Comparison of ENCODE assay signal across 8 mouse cellular contexts in the genomic region with DNA sequence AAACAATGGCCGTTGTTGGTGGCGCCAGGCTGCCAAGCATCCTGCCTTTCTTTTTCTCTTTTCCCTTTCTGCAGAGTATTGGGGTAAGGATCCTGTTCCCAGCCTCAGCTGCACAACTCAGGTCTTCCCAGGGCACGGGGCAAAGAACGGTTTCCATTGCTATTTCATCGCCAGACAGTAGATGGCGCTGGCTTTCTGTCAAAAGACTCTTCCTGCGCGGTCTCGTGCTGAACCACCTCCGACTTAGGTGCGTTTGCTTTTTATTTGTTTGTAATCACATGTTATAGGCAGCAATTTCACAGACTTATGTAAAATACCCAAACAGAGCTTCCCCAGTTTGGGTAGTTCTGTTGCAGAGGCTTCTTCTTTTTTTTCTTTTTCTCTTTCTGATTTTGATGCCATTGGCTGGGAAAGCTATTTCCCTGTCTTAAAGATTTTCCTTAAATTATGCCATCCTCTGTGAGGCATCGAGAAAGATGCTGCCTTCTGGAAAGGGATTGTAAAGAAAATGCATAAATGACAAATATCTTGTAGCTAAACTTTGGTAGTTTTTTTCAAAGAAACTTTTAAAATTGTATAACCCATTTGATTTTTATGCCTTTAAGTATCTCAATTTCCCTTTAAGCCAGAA.
DNase-seq lines count a peak whose midpoint lies in the region; ATAC-seq and TF ChIP-seq lines count a peak whose summit lies in the region.

No protein-coding gene starts in this region.

- no peak for ATAC-seq in G1E (ENCODE audit: extremely low read depth, insufficient number of reproducible peaks, low FRiP score, poor library complexity, severe bottlenecking)
- ATAC-seq in forebrain, embryonic 11.5 days (replicated peaks; ENCODE audit: low FRiP score): peak; percentile 83

- peak; percentile 70 for TF ChIP-seq CTCF in G1E (IDR thresholded peaks at IDR 0.05; ENCODE audit: low read depth, low read length)

- no peak overlapping the region for H3K9ac ChIP-seq in forebrain, embryonic 11.5 days (ENCODE audit: low read length)

- WGBS in forebrain, embryonic 11.5 days: 5% methylated on average over 12 of the region's 12 CpGs

- H3K27ac ChIP-seq in forebrain, embryonic 11.5 days (ENCODE audit: low read depth, low read length): no peak overlapping the region

- no peaks in the 10 kb centered on the region for H3K36me3 ChIP-seq in G1E (replicated peaks)
- H3K36me3 ChIP-seq in forebrain, embryonic 11.5 days (ENCODE audit: control insufficient read depth, insufficient read depth, low read length): no peaks in the 10 kb centered on the region

- DNase-seq in G1E (ENCODE audit: low spot score): no peak
- DNase-seq in brain, embryonic 18.5 days (ENCODE audit: low read depth, low spot score): peak; percentile 54
- DNase-seq in forebrain, embryonic 11.5 days (ENCODE audit: low spot score): peak; percentile 83
- peak; percentile 68 to 80 for DNase-seq in heart, postnatal 10 days
- DNase-seq in kidney, postnatal 4 days: peak; percentile 68
- DNase-seq in lung, adult 18-20 months: peak; percentile 13 to 38
- peak; percentile 51 for DNase-seq in ovary, postnatal 14 days (ENCODE audit: low spot score)
- peak; percentile 16 to 23 for DNase-seq in thymus, postnatal 36 days

- H3K4me2 ChIP-seq in forebrain, embryonic 11.5 days (ENCODE audit: low read depth, low read length, severe bottlenecking): no peak overlapping the region

- intact Hi-C loops in heart, postnatal 10 days (cut with DNase I): loop anchor here (2.0 to 10.0 kb wide), 3 partner anchors 298 to 1536 kb away; no protein-coding TSS in a partner anchor

- H3K9me3 ChIP-seq in G1E (replicated peaks): no peaks in the 10 kb centered on the region
- H3K9me3 ChIP-seq in forebrain, embryonic 11.5 days (ENCODE audit: control insufficient read depth, low read length): no peaks in the 10 kb centered on the region

- H3K27me3 ChIP-seq in G1E (ENCODE audit: insufficient read depth, low read length): peaks cover 9% of the 10 kb centered on the region
- H3K27me3 ChIP-seq in forebrain, embryonic 11.5 days (ENCODE audit: control insufficient read depth, insufficient read depth, low read length): peaks cover 2% of the 10 kb centered on the region; the same call in 1 of the 2 replicates

- no peaks in the 10 kb centered on the region; the same call in 1 of the 2 replicates for H3K4me1 ChIP-seq in G1E (ENCODE audit: insufficient read depth, low read depth, low read length)
- H3K4me1 ChIP-seq in forebrain, embryonic 11.5 days (replicated peaks; ENCODE audit: control insufficient read depth, insufficient read depth, low read length): no peaks in the 10 kb centered on the region

- no peak overlapping the region for H3K4me3 ChIP-seq in G1E (ENCODE audit: low read depth, low read length)
- H3K4me3 ChIP-seq in forebrain, embryonic 11.5 days (ENCODE audit: low read depth, low read length): no peak overlapping the region
